Mouse (Mus musculus) retina, postnatal 7 days (tissue): ENCODE data around the gene H2-Ab1.
"Not testable (repeated sequence)": the region's sequence is repeated elsewhere in the genome, so short reads cannot be mapped to it uniquely, and the experiment has no call there.

Source experiments
- DNase-seq: peaks from one replicate; pipeline ENCODE4 v3.0.0-alpha.2; 2012; ENCODE audit warnings: low read depth, low spot score

Gene H2-Ab1

GRCm38 (mm10) chr17:34257594-34258375 is at the start of gene H2-Ab1:
Gene H2-Ab1 (plus strand): TSS chr17:34257689.
- DNase-seq, result no peak

DNA sequence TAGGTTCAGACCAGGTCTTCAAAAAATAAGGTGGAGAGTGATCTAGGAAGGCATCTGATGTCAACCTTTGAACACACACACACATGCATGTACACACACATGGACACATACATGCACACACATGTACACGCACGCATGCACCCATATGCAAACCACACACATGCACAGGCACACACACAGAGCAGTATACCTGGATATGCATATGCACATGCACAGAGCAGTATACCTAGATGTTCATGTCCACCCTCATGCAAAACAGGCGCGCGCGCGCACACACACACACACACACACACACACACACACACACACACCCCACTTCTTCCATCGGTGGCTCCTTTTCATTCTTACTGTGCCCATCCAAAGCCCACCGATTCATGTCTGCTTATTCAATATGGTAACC is 49.6 kb upstream of the H2-Ab1 start:
- no peak for DNase-seq

DNA sequence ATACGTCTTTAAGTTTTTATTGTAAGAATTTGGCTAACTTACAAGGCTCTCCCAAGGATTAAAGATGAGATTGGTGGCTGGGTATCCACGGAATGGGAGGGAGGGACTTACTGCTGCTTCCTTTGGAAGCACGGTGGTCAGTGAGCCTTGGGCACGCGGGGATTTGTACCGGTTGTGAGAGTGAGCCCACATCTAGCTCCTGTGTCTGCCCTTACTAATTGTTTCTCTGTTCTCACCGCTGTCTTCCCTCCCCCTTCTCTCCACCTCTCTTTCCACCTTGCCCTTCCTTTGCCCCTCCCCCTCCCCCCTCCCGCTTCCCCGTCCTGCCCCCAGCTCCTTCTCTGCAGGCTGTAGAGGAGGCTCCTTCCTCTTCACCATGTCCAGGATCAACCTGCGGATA is 49.1 kb upstream of the H2-Ab1 start:
- DNase-seq, result no peak

GRCm38 (mm10) chr17:34209680-34210079 is 47.8 kb upstream of the H2-Ab1 start:
- DNase-seq, result no peak

DNA sequence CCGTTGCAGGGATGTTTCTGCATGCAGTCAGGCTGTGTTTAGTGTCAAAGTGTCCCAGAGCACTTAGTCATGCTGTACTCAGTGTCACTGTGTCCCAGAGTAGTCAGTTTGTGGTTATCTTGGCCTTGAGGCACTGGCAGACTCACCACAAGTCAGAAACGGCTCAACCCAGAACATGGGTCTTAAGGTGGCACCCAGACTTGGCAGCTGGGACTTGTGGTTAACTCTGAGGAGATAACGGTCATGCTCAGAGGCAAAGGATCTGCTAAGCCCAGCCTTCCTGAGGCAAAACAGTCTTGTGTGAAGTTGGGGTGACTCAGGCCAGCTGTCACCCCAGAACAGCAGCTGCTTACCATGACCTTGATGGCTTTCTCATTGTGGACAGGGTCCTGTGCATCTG is 46.9 kb upstream of the H2-Ab1 start:
- DNase-seq, result no peak

GRCm38 (mm10) chr17:34211746-34212365 is 45.6 kb upstream of the H2-Ab1 start:
- DNase-seq, result no peak

DNA sequence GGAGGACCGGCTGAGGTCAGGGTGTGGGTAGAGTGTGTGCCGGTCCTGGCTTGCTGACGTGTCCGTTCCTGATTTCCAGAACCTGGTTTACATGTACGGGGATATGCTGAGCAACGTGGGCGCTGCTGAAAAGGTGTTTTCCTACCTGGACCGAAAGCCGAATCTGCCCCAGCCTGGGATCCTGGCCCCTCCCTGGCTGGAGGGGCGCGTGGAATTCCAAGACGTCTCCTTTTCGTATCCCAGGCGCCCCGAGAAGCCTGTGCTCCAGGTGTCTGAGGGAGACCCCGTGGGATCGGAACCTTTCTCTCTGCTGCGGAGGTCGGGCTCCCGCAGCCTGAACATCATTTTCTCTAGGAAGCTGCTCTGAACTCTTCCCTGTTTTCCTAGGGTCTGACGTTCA is 43.6 kb upstream of the H2-Ab1 start:
- DNase-seq, result no peak

DNA sequence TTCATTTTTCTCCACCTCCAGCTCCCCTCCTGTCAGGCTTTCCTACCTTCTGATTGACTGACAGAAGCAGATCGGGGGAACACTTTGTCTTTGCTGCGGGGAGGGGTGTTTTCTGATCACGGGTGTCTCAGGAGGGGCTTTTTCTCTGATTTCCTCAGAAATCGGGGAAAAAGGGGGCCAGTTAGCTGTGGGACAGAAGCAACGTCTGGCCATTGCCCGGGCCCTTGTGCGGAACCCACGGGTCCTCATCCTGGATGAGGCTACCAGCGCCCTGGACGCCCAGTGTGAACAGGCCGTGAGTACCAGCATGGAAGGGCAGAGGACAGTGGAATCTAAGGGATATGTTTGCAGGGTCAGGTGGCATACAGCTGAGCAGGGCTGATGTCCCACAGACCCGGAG is 42.3 kb upstream of the H2-Ab1 start:
- no peak for DNase-seq

- no peak for DNase-seq
Observed at GRCm38 (mm10) chr17:34217216-34217928, 40.1 kb upstream of the H2-Ab1 start.

GRCm38 (mm10) chr17:34217986-34218385 is 39.5 kb upstream of the H2-Ab1 start:
- no peak for DNase-seq

- no peak for DNase-seq
Observed at GRCm38 (mm10) chr17:34218675-34219074, 38.8 kb upstream of the H2-Ab1 start.

DNA sequence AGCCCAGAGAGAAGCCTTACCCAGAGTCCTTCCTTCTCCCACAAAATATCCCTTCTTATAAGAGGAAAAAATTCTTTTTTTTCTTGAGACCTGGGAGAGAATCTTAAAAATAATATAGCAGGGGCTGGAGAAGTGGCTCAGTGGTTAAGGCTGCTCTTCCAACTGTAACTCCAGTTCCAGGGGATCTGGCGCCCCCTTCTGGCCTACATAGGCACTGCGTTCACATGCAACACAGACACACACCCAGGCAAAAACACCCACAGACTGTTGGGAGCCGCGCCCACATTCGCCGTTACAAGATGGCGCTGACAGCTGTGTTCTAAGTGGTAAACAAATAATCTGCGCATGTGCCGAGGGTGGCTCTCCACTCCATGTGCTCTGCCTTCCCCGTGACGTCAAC is 38.4 kb upstream of the H2-Ab1 start:
- not testable (repeated sequence) for DNase-seq

DNA sequence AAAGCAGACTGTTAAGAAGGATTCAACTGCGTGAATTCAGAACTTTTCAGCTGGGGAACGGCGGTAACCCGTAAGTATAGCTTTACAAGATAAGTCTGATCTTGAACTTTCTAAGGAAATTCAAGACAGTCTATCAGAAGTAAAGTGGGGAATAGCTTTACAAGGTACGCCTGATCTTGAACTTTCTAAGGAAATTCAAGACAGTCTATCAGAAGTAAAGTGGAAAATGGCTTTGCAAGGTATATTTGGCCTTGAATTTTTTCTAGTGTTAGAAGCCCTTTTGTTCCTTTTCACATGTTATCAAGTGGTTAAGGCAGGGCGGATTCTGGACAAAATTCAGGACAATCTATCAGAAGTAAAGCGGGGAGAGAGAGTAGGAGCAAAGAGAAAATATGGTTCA is 37.7 kb upstream of the H2-Ab1 start:
- DNase-seq, result not testable (repeated sequence)

DNA sequence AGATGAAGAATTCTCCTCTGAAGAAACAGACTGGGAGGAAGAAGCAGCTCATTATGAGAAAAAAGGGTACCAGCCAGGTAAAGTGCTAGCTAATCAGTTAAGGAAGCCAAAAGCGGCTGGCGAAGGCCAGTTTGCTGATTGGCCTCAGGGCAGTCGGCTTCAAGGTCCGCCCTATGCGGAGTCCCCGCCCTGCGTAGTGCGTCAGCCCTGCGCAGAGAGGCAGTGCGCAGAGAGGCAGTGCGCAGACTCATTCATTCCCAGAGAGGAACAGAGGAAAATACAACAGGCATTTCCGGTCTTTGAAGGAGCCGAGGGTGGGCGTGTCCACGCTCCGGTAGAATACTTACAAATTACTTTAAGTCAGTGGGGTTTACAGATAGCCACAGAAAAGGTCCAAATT is 37.1 kb upstream of the H2-Ab1 start:
- not testable (repeated sequence) for DNase-seq

DNA sequence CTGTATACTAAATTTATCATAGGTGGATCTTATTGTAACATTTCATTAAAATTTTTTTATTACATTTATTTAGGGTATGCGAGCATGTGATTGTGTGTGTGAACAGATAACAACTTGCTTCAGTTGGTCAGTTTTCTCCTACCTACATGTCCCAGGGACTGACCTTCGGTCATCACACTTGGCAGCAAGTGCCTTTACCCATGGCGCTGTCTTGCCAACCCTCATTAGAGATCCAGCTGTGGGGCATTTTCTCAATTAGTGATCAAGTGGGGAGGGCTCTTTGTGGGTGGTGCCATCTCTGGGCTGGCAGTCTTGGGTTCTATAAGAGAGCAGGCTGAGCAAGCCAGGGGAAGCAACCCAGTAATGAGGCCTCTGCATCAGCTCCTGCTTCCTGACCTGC is 32.7 kb upstream of the H2-Ab1 start:
- DNase-seq, result no peak

- no peak for DNase-seq
Observed at GRCm38 (mm10) chr17:34225426-34225825, 32.1 kb upstream of the H2-Ab1 start.

GRCm38 (mm10) chr17:34225911-34226310 is 31.6 kb upstream of the H2-Ab1 start:
- not testable (repeated sequence) for DNase-seq

- DNase-seq, result not testable (repeated sequence)
Observed at GRCm38 (mm10) chr17:34230971-34231370, 26.5 kb upstream of the H2-Ab1 start.

DNA sequence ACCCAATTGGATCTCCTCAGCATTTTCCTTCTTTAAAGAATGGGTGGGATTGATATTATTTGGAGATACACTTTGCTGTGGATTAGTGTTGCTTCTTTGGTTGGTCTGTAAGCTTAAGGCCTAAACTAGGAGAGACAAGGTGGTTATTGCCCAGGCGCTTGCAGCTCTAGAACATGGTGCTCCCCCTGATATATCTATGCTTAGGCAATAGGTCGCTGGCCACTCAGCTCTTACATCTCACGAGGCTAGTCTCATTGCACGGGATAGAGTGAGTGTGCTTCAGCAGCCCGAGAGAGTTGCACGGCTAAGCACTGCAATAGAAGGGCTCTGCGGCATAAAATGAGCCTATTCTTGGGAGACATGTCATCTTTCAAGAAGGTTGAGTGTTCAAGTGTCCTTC is 25.5 kb upstream of the H2-Ab1 start:
- DNase-seq, result not testable (repeated sequence)

DNA sequence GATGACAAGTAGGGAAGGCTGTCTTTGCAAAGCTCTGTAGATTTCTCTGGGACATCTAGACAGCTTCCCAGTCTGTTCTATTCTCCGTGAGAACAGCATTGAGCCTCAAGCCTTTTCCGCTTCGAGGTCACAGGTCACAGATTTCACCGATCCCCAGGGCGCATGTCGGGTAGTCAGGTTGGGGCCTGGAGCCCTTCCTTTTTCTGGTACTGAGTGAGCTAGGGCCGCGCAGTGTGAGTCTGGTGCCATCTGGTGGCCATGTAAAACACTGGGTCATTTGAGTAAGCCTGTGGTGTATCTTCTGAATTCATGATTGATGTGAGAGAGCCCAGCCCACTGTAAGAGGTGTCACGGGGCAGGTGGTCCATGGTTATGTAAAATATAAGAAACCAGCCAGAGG is 22.6 kb upstream of the H2-Ab1 start:
- DNase-seq, result peak; percentile 69

- DNase-seq, result no peak
Observed at GRCm38 (mm10) chr17:34236691-34237090, 20.8 kb upstream of the H2-Ab1 start.

DNA sequence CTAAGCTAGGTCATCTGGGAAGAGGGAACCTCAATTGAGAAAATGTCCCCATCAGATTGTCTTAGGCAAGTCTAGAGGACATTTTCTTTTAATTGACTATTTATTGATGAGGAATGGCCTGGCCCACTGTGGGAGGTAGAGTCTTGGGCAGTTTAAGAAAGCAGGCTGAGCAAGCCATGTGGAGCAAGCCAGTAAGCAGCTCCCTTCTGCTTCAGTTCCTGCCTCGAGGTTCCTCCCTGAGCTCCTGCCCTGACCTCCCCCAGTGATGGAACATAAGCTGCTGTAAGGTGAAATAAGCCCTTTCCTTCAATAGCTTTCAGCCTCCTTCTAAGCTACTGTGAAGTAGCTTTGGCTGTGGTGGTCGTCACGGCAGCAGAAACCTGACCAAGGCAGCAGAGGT is 19.7 kb upstream of the H2-Ab1 start:
- no peak for DNase-seq

DNA sequence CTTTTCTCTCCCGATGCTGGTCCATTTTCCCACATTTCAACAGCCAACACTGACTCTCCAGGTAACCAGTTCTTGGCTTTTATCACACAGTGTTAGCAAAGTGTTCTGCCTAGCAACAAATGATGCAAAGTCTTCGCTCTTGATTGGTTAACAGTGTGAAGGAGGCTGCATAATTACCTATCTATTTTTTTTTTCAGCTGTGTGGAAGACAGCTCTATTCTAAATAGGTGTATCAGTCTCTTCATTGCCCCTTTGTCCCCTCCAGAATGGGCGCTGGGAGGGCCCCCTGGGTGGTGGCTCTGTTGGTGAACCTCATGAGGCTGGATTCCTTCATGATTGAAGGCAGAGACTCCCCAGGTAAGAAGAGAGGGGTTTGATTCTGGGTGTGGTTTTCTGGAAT is 18.8 kb upstream of the H2-Ab1 start, which contains the start of gene H2-Ob:
Gene H2-Ob, plus strand, starts transcription at position 198 of the 400 bp plus-strand sequence.
- peak; percentile 29 for DNase-seq
